In genomic region chr17:57247393-57248200, GRCm38 (mm10) we compare ENCODE assay signal across 8 mouse cellular contexts. TPM values are rescaled to one million over a fixed set of nuclear protein-coding genes. Genes with fewer than 3 reads are reported as not detected.
DNase-seq lines count a peak whose midpoint lies in the region; ATAC-seq lines count a peak whose summit lies in the region.

No protein-coding gene starts in this region.

- H3K27me3 ChIP-seq in hindbrain, embryonic 15.5 days, result no peaks in the 10 kb centered on the region

- ATAC-seq in hindbrain, embryonic 15.5 days (ENCODE audit: low FRiP score, low read depth), result peak; percentile 96

- H3K36me3 ChIP-seq in hindbrain, embryonic 15.5 days, result no peaks in the 10 kb centered on the region; the same call in 1 of the 2 replicates

- no peaks in the 10 kb centered on the region for H3K9me3 ChIP-seq in hindbrain, embryonic 15.5 days

- peak overlapping the region; percentile 83 for H3K4me2 ChIP-seq in hindbrain, embryonic 15.5 days

- peak overlapping the region; percentile 71 for H3K9ac ChIP-seq in hindbrain, embryonic 15.5 days

- H3K4me1 ChIP-seq in hindbrain, embryonic 15.5 days (replicated peaks), result peaks cover 40% of the 10 kb centered on the region

- H3K27ac ChIP-seq in hindbrain, embryonic 15.5 days (replicated peaks), result peak overlapping the region; percentile 98

- under 1% methylated on average over 46 of the region's 46 CpGs for WGBS in hindbrain, embryonic 15.5 days

- peak; percentile 94 for DNase-seq in T-cell, adult 2 months (ENCODE audit: low spot score)
- peak; percentile 86 to 91 for DNase-seq in cerebellum, postnatal 36 days
- peak; percentile 93 to 98 for DNase-seq in frontal cortex, postnatal 36 days (ENCODE audit: low spot score in 2 of 2)
- DNase-seq in left cerebral cortex, adult 11 months (ENCODE audit: low spot score), result peak; percentile 99
- DNase-seq in lung, postnatal 4 days, result peak; percentile 93 to 95
- peak; percentile 98 for DNase-seq in retina, postnatal 7 days (ENCODE audit: low read depth, low spot score)
- peak; percentile 71 for DNase-seq in urinary bladder, adult 2 months (ENCODE audit: low spot score)

- peak overlapping the region; percentile 68 for H3K4me3 ChIP-seq in hindbrain, embryonic 15.5 days

RNA-seq across cellular contexts. Expression of gene Gpr108, which starts 0.6 kb away (rescaled TPM):
- polyA plus RNA-seq in hindbrain, embryonic 15.5 days (2015; fragmentation: Nextera tagmentation; extraction: Ambion mirVana), result 22.3 and 24.0 TPM in 2 replicates
- 46.5 and 46.9 TPM in 2 replicates for polyA plus RNA-seq in urinary bladder, adult 2 months (2012; rRNA removed)

RNA-seq across cellular contexts. Expression of gene Trip10, which starts 1.7 kb away (rescaled TPM):
- 10.4 and 11.6 TPM in 2 replicates for polyA plus RNA-seq in hindbrain, embryonic 15.5 days (2015; fragmentation: Nextera tagmentation; extraction: Ambion mirVana)
- polyA plus RNA-seq in urinary bladder, adult 2 months (2012; rRNA removed), result 78.9 and 81.3 TPM in 2 replicates

RNA-seq across cellular contexts. Expression of gene C3, which starts 19.7 kb away (rescaled TPM):
- 1.2 and 1.9 TPM in 2 replicates for polyA plus RNA-seq in hindbrain, embryonic 15.5 days (2015; fragmentation: Nextera tagmentation; extraction: Ambion mirVana)
- 163 and 168 TPM in 2 replicates for polyA plus RNA-seq in urinary bladder, adult 2 months (2012; rRNA removed)

RNA-seq across cellular contexts. Expression of gene Vav1, which starts 31.3 kb away (rescaled TPM):
- 1.7 and 1.8 TPM in 2 replicates for polyA plus RNA-seq in hindbrain, embryonic 15.5 days (2015; fragmentation: Nextera tagmentation; extraction: Ambion mirVana)
- polyA plus RNA-seq in urinary bladder, adult 2 months (2012; rRNA removed), result 3.5 and 3.9 TPM in 2 replicates

RNA-seq across cellular contexts. Expression of gene Tnfsf14, which starts 53.6 kb away (rescaled TPM):
- 0.08 TPM in 1 of 2 replicates, not detected in the other for polyA plus RNA-seq in hindbrain, embryonic 15.5 days (2015; fragmentation: Nextera tagmentation; extraction: Ambion mirVana)
- 0.55 and 0.68 TPM in 2 replicates for polyA plus RNA-seq in urinary bladder, adult 2 months (2012; rRNA removed)

Comparison
In these comparisons a context has a peak if more than half of its experiments do, and no peak if none do; other contexts are left out.
1. Peak in every context shown above with its lines: DNase-seq, ATAC-seq, H3K4me3 ChIP-seq and H3K27ac ChIP-seq.
2. RNA of gene C3, which starts 19.7 kb away (polyA plus RNA-seq): 163 to 168 TPM in urinary bladder, adult 2 months; 1.2 to 1.9 TPM in hindbrain, embryonic 15.5 days; every median in the first group is over 10 times any median in the second.